Mouse (Mus musculus) heart, adult 10 weeks (tissue): Measurements from ENCODE around the gene Exoc3l4. TPM values are rescaled to one million over a fixed set of nuclear protein-coding genes. Genes with fewer than 3 reads are reported as not detected.

Experiments used
- polyA plus RNA-seq: library from polyadenylated mRNA; stranded (reverse); fragments of 350-450 nt; fragmentation: Illumina TruSeq; extraction: RNeasy Lipid Tissue Mini Kit (QIAGEN cat#74804); gene quantifications from one replicate; pipeline ENCODE4 v1.2.3, GENCODE M21; 2014; ENCODE audit warnings: low read depth, low replicate concordance

The Exoc3l4 gene
- polyA plus RNA-seq = 5.6 TPM

DNA sequence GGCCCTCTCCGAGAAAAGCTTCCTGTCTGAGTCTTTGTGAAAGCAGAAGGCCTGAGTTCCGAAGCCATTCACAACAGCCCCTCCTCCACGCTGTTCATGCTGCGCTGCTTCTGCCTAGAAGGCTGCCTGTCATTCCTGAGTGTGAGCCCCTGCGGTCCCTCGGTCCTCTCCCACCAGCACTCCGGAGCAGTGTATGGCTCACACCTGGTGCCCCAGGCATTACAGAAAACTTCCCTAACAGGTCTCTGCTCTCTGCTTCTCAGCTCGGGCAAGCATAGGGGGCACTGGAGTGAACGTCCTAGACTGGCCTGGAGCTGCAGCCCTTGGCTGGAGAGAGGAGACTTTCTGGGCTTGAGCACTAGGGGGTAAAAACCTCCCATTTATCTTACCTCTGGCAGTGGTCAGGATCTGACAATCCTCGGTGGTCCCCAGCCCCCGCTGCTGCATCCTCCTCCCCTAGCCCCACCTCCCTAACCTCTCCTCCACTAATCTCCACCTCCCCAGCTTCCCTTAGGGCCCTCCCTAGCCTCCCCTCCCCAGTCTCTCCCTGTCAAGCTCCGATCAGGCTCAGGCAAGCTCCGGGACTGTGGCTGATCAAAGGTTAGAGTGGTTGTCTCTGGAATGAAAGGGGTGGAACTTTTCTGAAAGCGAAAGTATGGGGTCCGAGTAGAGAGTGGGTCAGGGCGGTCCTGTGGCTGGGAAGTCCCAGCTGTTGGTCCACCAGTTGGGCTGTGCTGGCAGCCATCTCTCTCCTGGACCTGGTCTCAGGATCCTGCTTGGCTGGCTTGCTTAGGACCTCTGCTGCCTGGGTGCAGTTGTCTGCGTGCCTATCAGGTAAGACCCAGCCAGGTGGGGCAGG, at the start of gene Exoc3l4:
TSS of gene Exoc3l4 (plus strand) at position 97 of the 859 bp plus-strand sequence.

DNA sequence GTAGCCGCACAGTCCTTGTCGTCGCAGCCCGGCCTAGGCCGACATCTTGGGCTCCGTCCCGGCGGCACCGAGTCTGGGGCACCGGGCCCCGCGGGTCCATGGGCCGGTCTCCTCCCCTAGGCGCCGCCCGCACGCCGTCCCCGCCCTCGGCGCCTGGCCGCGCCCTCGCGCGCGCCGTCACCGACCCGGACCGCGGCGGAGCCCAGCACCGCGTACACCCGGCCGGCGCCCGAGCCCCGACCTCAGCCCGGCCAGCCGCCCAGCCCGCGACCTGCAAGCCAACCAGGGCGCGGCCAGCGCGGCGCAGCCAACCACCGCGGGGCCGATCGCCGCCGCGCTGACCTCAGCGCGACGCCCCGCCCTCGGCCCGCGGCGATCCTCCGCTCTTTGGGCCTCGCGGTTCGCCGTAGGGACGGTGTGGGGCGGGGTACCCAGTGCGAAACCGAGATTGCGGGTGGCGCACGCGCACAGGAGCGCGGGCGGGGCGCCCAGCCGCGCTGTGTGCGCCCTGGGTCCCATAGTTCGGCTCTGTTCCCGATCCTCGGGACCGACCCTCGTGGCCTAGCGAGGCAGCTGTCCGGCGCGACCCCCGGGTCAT, 39.3 kb upstream of the Exoc3l4 start, which contains the start of gene Cdc42bpb:
TSS of gene Cdc42bpb (minus strand) at position 343 of the 598 bp plus-strand sequence.

DNA sequence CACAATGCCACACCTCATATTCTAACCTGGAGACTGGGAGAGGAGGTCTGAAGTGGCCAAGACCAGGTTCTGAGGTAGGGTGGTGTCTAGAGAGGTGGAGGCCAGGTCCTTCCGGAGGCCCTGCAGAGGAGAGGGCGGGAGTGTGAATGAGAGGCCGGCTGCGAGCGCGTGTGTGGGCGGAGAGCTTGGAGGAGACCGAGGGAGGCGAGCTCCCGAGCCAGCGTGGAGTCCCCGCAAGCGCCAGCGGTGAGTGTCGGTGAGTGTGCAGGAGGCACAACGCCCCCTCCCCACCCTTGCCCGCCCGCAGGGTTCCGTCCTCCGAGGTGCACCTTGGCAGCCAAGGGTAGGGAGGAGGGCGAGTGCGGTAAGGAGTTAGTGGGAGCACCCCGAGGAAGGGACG, 10.2 kb upstream of the Exoc3l4 start, which contains the start of gene Lbhd2:
TSS of gene Lbhd2 (plus strand) at position 188 of the 400 bp plus-strand sequence.

DNA sequence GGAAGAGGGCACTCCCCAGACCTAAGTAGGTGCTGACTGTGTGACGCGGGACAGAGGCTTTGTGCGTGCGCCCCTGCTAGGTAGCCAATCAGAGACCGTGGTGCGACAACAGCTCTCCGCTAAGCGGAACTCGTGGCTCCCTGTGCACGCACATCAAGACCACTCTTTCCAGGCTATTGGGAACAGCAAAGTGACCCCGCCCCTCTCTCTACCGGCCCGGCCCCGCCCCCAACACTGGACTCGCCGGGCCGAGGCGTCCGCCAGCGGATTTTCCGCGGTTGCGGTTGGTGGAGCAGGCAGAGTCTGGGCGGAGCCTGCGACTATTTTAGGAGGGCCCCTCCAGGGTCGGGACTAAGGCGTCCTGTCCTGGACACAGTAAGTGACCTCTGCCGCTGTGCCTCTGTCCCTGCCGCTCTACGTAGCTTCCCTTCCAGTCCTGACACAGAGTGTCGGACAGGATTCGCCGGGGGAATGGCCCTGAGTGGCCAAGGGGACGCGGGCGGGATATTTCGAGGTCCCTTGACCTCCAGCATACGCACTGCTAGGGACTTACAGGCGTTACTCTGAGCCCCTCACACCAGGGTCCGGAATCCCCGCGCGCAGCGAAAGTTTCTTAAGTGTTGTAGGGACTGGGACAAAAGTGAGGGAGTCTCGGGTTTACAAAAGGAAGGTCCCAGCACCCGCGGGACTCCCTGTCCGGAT, 25.6 kb downstream of the Exoc3l4 start, which contains the start of gene Tnfaip2:
TSS of gene Tnfaip2 (plus strand) at position 161 of the 702 bp plus-strand sequence.

Other genes starting within 250 kb of the Exoc3l4 start
- not detected for gene 4930595D18Rik, start 232.5 kb upstream of the Exoc3l4 start, polyA plus RNA-seq
- gene Amn, start 145.9 kb upstream of the Exoc3l4 start, polyA plus RNA-seq = not detected
- 49.6 TPM for gene Cdc42bpb, start 39.3 kb upstream of the Exoc3l4 start, polyA plus RNA-seq
- not detected for gene Lbhd2, start 10.2 kb upstream of the Exoc3l4 start, polyA plus RNA-seq
- gene Tnfaip2, start 25.5 kb downstream of the Exoc3l4 start, polyA plus RNA-seq = 35.8 TPM
- 0.39 TPM for gene Gm266, start 68.8 kb downstream of the Exoc3l4 start, polyA plus RNA-seq
- gene Eif5, start 121.0 kb downstream of the Exoc3l4 start, polyA plus RNA-seq = 140 TPM
- gene Mark3, start 157.5 kb downstream of the Exoc3l4 start, polyA plus RNA-seq = 40.9 TPM